Mouse (Mus musculus): ENCODE measurements around the gene Homer3. TPM values are rescaled to one million over a fixed set of nuclear protein-coding genes. Genes with fewer than 3 reads are reported as not detected.

Gene Homer3
- polyA plus RNA-seq, 1 experiment from 2014 or later, result 57.5 TPM

DNA sequence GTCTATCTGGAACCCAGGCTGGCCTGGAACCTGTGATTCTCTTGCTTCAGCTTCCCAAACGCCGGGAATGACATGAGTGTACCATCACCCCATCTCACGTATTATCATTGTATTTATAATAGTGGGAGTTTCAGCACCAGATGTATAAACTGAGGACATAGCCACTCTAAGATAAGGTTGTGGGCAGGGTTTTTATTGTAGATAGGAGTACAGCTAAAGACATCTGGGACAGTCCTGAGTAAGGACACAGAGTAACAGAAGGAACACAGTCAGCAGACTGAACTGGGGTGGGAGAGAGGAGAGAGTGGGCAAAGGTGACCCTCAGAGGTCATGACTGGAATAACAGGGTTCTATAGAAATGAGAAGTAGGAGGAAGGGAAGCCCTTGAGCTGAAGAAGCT is 15.0 kb upstream of the Homer3 start:
- Histone ChIP-seq H3K4me1 (peaks cover 5% of the 10 kb centered on the region; the same call in 1 of the 2 replicates), H3K36me3 (peaks cover 38% of the 10 kb centered on the region), H3K9me3 (no peaks in the 10 kb centered on the region), H3K27ac (no peak overlapping the region), H3K4me2 (no peak overlapping the region), H3K4me3 (no peak overlapping the region), H3K27me3 (no peaks in the 10 kb centered on the region), H3K9ac (no peak overlapping the region)
- WGBS, result 88% methylated on average over 3 of the region's 3 CpGs
- ATAC-seq (ENCODE audit: insufficient number of reproducible peaks, insufficient read depth, low FRiP score, low TSS enrichment, low read depth), result no peak

DNA sequence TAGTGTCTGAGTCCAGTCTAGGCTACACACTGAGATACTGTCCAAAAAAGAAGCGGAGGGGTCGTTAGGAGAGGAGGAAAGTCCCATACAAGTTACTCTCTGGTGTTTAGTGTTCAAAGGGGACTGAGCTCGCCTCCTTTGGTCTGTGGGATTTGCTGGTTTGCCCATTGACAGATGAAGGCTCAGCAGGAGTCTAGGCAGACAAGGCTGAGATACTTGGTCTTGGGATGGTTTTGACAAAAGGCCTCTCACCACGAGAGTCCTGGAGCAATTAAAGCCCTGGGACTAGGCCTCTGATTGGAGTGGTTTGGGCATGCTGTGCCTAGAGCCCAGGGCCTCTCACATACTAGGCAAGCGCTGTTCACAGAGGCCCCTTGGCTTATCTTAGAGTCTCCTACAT is 14.3 kb upstream of the Homer3 start:
- WGBS, result 51% methylated on average over 5 of the region's 5 CpGs
- H3K4me2 ChIP-seq, result no peak overlapping the region
- H3K27ac ChIP-seq, result 0 out of 2 replicates have a peak overlapping the region, but pooled peaks have one; percentile 22
- H3K9me3 ChIP-seq, result no peaks in the 10 kb centered on the region
- no peaks in the 10 kb centered on the region for H3K27me3 ChIP-seq
- peaks cover 5% of the 10 kb centered on the region; the same call in 1 of the 2 replicates for H3K4me1 ChIP-seq
- H3K36me3 ChIP-seq, result peaks cover 32% of the 10 kb centered on the region
- 0 out of 2 replicates have a peak, but pooled peaks have one; percentile 5 for ATAC-seq (ENCODE audit: insufficient number of reproducible peaks, insufficient read depth, low FRiP score, low TSS enrichment, low read depth)
- H3K4me3 ChIP-seq, result no peak overlapping the region
- H3K9ac ChIP-seq, result no peak overlapping the region

DNA sequence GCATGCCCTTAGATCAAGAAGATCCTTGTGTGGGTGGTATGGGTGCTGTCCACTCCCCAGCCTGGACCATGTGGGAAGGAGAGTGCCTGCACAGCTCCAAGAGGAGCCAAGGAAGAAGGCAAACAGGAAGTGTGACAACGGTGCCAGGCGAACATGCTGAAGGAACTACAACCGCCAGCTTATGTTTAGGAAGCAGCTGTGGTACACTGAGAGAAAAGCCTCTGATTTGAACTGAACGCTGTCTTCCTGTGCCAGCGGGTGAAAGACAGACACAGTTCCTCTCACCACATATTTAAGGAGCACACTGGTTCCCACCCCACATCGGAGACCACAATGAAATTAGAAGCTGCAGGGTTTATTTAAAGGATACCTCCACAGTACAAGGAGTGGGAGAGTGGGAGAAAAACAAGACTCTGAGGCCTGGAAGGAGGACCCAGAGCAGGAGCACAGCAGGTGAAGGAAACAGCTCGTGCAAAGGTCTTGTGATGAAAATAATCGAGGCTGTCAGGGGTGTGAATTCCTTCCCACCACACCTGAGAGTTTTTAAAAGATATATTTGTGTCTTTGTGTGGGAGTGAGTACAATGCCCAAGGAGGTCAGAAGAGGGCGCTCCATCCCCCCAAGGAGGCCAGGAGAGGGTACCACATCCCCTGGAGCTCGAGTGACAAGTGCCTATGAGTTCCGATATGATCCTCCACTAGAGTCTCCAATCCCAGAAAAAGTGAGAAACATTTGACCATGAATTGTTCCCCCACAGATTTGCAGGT is 13.6 kb upstream of the Homer3 start:
- Histone ChIP-seq H3K27me3 (no peaks in the 10 kb centered on the region), H3K9me3 (no peaks in the 10 kb centered on the region), H3K36me3 (peaks cover 25% of the 10 kb centered on the region), H3K4me2 (no peak overlapping the region), H3K4me1 (peaks cover 5% of the 10 kb centered on the region; the same call in 1 of the 2 replicates), H3K27ac (peak overlapping the region; percentile 22; the same call in 1 of the 2 replicates), H3K4me3 (no peak overlapping the region), H3K9ac (no peak overlapping the region)
- 0 out of 2 replicates have a peak, but pooled peaks have one; percentile 18 for ATAC-seq (ENCODE audit: insufficient number of reproducible peaks, insufficient read depth, low FRiP score, low TSS enrichment, low read depth)
- WGBS, result 56% methylated on average over 11 of the region's 11 CpGs

DNA sequence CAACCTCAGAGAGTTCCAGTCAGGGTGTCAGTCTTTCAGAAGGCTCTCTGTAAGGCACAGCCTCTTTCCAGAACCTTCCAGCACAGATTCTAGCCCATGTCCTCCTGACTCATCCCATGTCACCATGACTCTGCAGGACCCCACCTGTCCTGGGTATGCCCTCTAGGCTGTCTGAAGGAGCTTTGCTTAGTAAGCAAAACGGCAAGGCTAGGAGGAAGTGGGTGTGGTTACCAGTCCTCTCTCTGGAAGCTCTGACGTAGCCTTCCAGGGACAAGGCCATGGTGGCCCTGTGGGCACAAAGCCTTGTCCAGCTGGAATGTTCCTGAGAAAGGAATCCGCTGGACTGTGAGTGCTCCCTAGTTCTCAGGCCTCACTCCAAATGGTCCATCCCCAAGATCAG is 9.7 kb upstream of the Homer3 start:
- no peaks in the 10 kb centered on the region for H3K36me3 ChIP-seq
- no peak overlapping the region for H3K27ac ChIP-seq
- H3K4me3 ChIP-seq, result no peak overlapping the region
- peaks cover 7% of the 10 kb centered on the region; the same call in 1 of the 2 replicates for H3K4me1 ChIP-seq
- ATAC-seq (ENCODE audit: insufficient number of reproducible peaks, insufficient read depth, low FRiP score, low TSS enrichment, low read depth), result no peak
- H3K9me3 ChIP-seq, result no peaks in the 10 kb centered on the region
- H3K4me2 ChIP-seq, result no peak overlapping the region
- WGBS, result 42% methylated on average over 3 of the region's 3 CpGs
- H3K27me3 ChIP-seq, result no peaks in the 10 kb centered on the region
- H3K9ac ChIP-seq, result no peak overlapping the region

DNA sequence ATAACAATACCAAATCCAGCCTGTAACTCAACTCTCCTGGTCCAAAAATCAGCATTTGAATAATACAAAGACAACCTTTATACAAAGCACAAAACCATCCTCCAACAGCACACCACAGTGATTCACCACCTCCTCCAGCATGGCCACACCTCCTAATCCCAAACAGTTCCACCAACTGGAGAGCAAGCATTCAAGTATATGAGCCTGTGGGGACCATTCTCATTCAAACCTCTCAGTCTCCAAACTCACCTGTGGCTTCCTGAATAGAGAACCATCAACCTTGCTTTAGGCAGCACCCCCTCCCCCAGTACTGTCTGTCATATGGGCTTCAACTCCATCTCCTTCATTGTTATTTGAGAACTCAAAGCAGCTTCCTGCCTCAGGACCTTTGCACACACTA is 8.3 kb upstream of the Homer3 start:
- no peaks in the 10 kb centered on the region for H3K36me3 ChIP-seq
- H3K27ac ChIP-seq, result no peak overlapping the region
- no peaks in the 10 kb centered on the region for H3K9me3 ChIP-seq
- ATAC-seq (ENCODE audit: insufficient number of reproducible peaks, insufficient read depth, low FRiP score, low TSS enrichment, low read depth), result no peak
- no peak overlapping the region for H3K4me3 ChIP-seq
- H3K27me3 ChIP-seq, result no peaks in the 10 kb centered on the region
- H3K4me2 ChIP-seq, result no peak overlapping the region
- peaks cover 6% of the 10 kb centered on the region; the same call in 1 of the 2 replicates for H3K4me1 ChIP-seq
- no peak overlapping the region for H3K9ac ChIP-seq

DNA sequence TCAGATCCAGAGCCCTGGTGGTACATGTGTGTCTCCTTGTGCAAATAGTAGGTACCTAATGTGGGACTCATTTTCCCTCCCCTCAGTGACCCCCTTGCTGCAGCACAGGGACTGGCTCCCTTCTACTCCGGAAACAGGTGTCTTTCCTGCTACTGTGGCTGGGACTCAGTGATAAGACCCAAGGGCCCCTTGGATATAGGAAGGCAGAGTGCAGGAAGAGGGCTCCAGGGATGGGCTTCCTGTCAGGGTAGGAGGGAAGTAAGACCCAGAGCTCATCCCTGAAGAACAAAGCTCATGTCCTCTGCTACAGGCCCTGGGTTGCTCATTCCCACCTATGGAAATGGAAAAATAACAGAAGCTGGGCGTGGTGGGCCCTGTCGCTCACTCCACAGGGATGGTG is 6.2 kb upstream of the Homer3 start:
- H3K36me3 ChIP-seq, result no peaks in the 10 kb centered on the region
- H3K9ac ChIP-seq, result no peak overlapping the region
- no peaks in the 10 kb centered on the region for H3K9me3 ChIP-seq
- ATAC-seq (ENCODE audit: insufficient number of reproducible peaks, insufficient read depth, low FRiP score, low TSS enrichment, low read depth), result no peak
- no peak overlapping the region for H3K4me3 ChIP-seq
- no peak overlapping the region for H3K27ac ChIP-seq
- no peak overlapping the region for H3K4me2 ChIP-seq
- H3K27me3 ChIP-seq, result no peaks in the 10 kb centered on the region
- peaks cover 6% of the 10 kb centered on the region; the same call in 1 of the 2 replicates for H3K4me1 ChIP-seq
- WGBS, result 87% methylated on average over 3 of the region's 3 CpGs

DNA sequence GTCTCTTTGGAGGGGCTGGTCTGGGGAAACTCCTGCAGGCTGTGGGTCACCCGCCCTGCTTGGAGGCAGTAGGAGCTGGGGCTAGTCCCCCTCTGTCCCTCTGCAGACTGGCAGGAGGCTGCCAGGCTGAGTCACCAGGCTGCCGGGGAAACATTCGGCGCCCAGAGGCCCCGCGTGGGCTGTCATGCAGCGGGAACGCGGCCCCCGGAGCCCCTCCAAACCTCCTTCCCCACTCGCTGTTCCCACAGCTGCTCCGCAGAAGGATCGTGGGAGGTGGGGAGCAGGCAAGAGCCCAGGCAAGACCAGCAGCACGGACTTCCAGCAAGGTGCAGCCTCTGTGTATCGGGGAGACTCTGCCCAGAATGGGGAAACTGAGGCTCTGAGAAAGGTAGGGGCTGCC is 4.5 kb upstream of the Homer3 start:
- Histone ChIP-seq H3K4me1 (peaks cover 6% of the 10 kb centered on the region; the same call in 1 of the 2 replicates), H3K4me3 (no peak overlapping the region), H3K27ac (no peak overlapping the region), H3K9ac (peak overlapping the region; percentile 36; the same call in 1 of the 2 replicates), H3K4me2 (no peak overlapping the region), H3K36me3 (no peaks in the 10 kb centered on the region), H3K27me3 (no peaks in the 10 kb centered on the region), H3K9me3 (no peaks in the 10 kb centered on the region)
- WGBS, result 65% methylated on average over 15 of the region's 15 CpGs
- no peak for ATAC-seq (ENCODE audit: insufficient number of reproducible peaks, insufficient read depth, low FRiP score, low TSS enrichment, low read depth)

DNA sequence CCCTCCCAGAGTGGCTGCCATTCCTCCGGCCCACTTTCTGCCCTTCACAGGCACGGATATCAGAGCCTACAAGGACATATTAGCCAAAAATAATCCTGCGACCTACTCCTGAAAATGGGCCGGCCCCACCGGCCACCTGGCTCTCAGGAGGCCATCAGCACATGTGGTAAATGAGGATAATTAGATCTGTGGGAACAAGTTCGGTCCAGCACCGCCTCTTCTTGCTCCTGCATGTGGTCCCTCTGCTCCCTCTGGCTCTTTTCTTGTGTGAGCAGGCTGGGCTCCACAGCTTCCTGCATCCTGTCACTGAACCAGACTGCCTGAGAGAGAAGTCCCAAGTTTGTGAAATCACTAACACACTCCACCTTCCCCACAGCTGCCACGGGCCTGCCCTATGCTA is 3.4 kb upstream of the Homer3 start:
- H3K9me3 ChIP-seq, result no peaks in the 10 kb centered on the region
- H3K36me3 ChIP-seq, result no peaks in the 10 kb centered on the region
- H3K9ac ChIP-seq, result no peak overlapping the region
- 51% methylated on average over 8 of the region's 8 CpGs for WGBS
- H3K27ac ChIP-seq, result no peak overlapping the region
- ATAC-seq (ENCODE audit: insufficient number of reproducible peaks, insufficient read depth, low FRiP score, low TSS enrichment, low read depth), result no peak
- H3K4me1 ChIP-seq, result peaks cover 13% of the 10 kb centered on the region
- H3K4me3 ChIP-seq, result no peak overlapping the region
- no peak overlapping the region for H3K4me2 ChIP-seq
- no peaks in the 10 kb centered on the region for H3K27me3 ChIP-seq

DNA sequence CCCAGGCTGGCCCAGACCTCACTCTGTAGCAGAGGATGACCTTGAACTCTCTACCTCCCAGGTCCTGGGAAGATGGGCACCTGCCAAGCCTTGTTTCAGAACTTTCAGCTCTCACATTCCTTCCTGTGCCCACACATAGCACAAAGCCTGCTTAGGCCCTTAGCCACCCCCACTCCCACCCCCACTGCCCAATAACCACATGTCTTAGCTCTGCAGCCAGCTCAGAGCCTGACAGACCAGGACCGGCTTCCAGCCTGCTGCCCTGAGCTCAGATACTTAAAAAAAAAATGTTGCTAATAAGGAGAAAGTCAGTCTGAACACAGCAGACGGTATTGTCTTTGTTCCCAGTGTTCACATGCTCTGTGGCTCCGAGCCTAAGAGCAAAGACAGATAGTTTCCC is 1.6 kb upstream of the Homer3 start:
- ATAC-seq (ENCODE audit: insufficient number of reproducible peaks, insufficient read depth, low FRiP score, low TSS enrichment, low read depth), result no peak
- no peaks in the 10 kb centered on the region for H3K27me3 ChIP-seq
- H3K9me3 ChIP-seq, result no peaks in the 10 kb centered on the region
- H3K9ac ChIP-seq, result no peak overlapping the region
- H3K36me3 ChIP-seq, result peaks cover 14% of the 10 kb centered on the region
- no peak overlapping the region for H3K4me2 ChIP-seq
- H3K27ac ChIP-seq, result no peak overlapping the region
- WGBS, result 48% methylated on average over 3 of the region's 3 CpGs
- no peak overlapping the region for H3K4me3 ChIP-seq
- peaks cover 19% of the 10 kb centered on the region for H3K4me1 ChIP-seq

DNA sequence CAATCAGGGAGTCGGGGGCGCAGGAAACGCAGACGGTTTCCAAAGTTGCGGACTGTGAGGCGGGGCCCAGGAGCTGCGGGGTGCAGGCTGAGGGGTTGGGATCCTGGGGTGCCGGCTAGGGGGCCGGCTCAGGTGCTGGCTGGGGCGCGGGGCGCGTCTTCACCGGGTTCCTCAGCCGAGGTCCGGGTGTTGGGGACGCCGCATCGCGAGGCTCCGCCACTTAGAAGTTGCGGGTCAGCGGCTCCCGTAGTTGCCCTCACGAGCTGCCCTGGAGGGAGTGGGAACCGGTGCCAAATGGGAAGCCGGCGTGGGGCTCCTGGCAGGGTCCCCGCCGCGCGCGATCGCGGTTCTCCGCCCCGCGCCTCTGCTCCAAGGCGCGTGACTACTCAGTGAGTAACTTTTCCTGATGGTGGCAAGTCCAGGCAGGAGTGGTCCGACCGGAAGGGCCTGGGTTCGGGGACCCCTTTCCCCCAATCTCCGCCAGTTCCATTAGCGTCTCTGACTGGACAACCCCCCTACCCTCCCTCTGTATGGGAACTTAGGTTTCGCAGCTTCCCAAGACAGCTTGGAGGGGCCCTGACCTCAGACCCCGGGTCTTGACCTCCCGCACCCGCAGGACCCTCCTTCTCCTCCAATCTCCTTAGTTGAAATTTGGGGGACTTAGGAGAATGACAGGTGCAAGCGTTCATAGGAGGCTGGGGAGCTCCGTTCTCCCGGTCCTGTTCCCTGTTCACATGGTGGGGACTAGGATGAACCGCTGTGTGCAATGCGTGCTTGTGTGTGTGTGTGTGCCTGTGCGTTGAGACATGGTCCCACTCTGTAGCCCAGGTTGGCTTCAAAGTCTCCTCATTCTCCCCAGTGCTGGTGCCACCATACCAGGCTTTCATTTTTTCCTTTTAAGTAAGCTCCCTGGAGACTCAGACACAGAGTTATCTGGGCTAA is 780 bp downstream of the Homer3 start:
- Histone ChIP-seq H3K36me3 (peaks cover 38% of the 10 kb centered on the region), H3K4me1 (peaks cover 13% of the 10 kb centered on the region), H3K9ac (peak overlapping the region; percentile 95), H3K4me2 (peak overlapping the region; percentile 88), H3K27ac (peak overlapping the region; percentile 74), H3K9me3 (0 out of 2 replicates have a peak, but pooled peaks cover 4% of the 10 kb centered on the region), H3K27me3 (no peaks in the 10 kb centered on the region), H3K4me3 (peak overlapping the region; percentile 84)
- no peak; the same call in 1 of the 2 replicates for ATAC-seq (ENCODE audit: insufficient number of reproducible peaks, insufficient read depth, low FRiP score, low TSS enrichment, low read depth)
- WGBS, result under 1% methylated on average over 51 of the region's 55 CpGs

DNA sequence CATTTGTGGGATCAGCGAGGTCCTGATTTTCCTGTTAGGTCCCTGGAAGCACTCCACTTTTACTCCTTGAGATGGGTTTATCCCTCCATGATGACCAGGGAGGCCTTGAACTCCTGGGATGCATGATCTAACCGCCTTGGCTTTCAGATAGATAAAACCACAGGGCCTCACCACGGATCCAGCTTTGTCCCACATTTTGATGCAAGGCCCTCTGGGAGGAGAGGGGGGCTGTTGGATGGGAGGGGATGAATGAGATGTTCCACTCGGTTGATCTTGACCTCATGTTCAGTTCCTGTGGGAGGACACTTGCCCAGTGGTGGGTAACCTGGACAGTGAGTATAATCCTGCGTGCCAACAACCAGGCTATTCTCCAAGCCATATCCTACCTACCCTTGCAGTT is 1.8 kb downstream of the Homer3 start:
- Histone ChIP-seq H3K9ac (peak overlapping the region; percentile 44; the same call in 1 of the 2 replicates), H3K9me3 (0 out of 2 replicates have a peak, but pooled peaks cover 4% of the 10 kb centered on the region), H3K4me1 (peaks cover 13% of the 10 kb centered on the region), H3K27me3 (no peaks in the 10 kb centered on the region), H3K4me3 (0 out of 2 replicates have a peak overlapping the region, but pooled peaks have one; percentile 6), H3K4me2 (peak overlapping the region; percentile 88), H3K36me3 (peaks cover 49% of the 10 kb centered on the region), H3K27ac (no peak overlapping the region)
- WGBS, result 79% methylated on average over 5 of the region's 5 CpGs
- ATAC-seq (ENCODE audit: insufficient number of reproducible peaks, insufficient read depth, low FRiP score, low TSS enrichment, low read depth), result no peak

Data from embryonic facial prominence, embryonic 13.5 days (tissue).